Mouse (Mus musculus) lung, postnatal 0 days (tissue): Measurements from ENCODE around the gene Wnt7a.

Experiments used
- CTCF ChIP-seq: IDR thresholded peaks from 2 replicates; pipeline ENCODE4 v1.5.1; 2016; ENCODE audit warnings: antibody characterized with exemption, mild to moderate bottlenecking
- EP300 ChIP-seq: IDR thresholded peaks from 2 replicates; pipeline ENCODE4 v1.6.1; 2016; ENCODE audit warnings: antibody characterized with exemption, mild to moderate bottlenecking, control low read depth

DNA sequence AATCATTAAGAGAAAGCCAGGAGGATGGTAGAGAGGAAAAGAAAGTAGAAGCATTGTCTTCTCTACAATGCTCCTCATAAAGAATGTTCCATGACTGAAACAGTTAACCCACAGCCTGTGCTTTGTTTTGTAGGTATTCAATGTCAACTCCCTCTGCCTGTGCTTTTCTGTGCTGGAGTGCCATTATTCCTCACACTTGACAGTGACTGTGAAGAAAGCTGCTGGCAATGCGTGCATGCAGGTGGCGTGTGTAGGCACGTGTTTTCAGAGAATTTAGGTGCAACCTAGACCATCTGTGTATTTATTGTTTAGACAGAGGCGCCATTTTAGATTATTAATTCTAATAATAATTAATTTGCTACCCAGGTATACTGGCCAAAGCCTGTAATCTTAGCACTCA, 13.0 kb upstream of the Wnt7a start:
- TF ChIP-seq CTCF, result no peak
- TF ChIP-seq EP300, result no peak
